Mouse (Mus musculus): ENCODE results near the gene Nsmce1.

GRCm38 (mm10) chr7:125442323-125442722 is 49.1 kb downstream of the Nsmce1 start:
- TF ChIP-seq CTCF (IDR thresholded peaks at IDR 0.05; ENCODE audit: low read depth, low read length) (no peak), POLR2A (IDR thresholded peaks at IDR 0.05; ENCODE audit: insufficient read depth, low read length) (no peak), EP300 (IDR thresholded peaks at IDR 0.05; ENCODE audit: insufficient read depth, low read depth, low read length) (no peak)

All from ES-Bruce4 (cell line).